Mouse (Mus musculus): ENCODE results near the gene Tenm4.

Gene Tenm4

DNA sequence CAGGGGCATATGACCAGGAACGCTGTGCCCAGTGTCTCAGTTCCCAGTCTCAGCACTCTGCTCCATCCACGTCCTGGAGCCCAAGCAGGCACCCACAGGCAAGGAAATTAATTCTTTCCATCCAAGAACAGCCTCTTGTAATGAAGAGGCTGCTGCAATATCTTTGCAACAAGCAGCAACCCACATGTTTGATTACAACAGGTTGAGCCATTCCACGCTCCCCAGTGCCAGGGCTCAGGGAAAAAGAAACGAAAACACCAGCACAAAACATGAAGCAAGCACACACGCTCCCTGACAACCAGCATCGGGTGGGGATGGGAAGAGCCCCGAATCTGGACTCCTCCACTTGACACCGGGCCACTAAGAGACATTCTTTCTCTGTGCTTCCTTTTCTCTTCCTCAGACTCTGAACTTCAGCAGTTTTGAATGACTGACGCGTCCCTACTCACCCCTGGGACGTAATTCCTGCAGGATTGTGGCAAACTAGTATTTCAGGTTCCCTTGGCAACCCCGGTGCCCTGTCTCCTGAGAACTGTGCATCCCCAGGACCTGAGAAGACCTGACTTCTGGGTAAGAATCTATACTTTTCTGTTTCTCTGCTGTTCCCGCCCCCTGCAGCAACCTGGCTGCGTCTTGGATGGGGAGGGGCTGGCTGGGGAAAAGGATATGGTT lies at the start of gene Tenm4:
Gene Tenm4, plus strand, starts transcription at position 323 of the 672 bp plus-strand sequence.
- DNase-seq (ENCODE audit: low spot score), result peak; percentile 17

DNA sequence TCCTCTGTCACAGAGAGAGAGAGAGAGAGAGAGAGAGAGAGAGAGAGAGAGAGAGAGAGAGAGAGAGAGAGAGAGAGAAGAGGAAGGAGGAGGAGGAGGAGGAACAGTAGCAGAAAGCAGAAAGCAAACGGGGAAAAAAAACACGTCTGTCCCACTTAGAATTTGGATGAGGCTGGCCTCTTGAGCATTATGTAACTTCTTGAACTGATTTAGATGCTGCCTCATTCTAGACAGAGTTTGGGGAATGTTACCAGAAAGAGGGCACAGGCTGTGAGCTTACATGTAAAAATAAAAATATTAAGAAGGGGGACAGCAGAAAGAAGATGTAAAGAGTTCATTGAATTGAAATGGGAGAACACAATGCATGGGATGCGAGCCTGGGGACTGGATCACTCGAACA lies 40.3 kb upstream of the Tenm4 start:
- DNase-seq (ENCODE audit: low spot score), result no peak

DNA sequence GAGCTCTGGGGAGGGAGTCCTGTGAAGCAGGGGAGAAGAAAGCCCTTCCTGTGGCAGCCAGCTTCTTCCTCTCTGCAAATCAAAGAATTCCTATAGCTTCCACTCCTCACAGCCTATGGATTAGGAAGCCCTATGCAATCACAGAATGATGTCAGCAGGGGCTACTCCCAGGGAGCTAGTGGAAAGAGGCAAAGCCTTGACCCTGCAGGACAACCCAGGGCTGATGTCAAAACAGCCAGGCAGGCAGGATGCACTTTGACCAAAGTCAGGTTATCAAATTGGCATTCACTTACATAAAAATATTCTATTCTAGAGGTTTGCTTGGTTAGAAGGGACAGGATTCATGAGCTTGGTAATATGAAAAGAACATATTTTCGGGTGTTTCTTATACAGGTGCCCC lies 39.9 kb upstream of the Tenm4 start:
- DNase-seq (ENCODE audit: low spot score), result no peak

DNA sequence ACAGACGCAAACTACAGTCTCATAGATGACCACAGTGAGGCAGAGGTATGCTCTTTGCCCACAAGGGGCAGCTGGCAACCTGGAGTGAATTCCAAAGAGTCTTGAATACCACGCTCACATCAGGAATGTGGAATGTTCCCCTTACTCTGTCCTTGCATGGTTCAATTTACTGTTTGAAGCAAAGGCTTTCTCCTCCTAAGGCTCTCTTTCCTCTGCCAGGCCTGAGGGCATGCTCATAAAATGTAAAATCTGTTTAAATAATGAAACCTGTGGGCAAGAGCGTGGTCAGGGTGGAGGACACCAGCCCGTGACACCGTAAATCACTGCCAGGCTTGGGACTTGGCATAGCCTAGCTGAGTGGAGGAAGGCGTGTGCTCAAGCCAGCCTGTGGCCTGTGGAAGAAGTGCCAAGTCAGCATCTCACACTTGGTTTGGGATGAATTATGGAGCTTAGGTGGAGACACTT lies 34.5 kb upstream of the Tenm4 start:
- DNase-seq (ENCODE audit: low spot score), result no peak

DNA sequence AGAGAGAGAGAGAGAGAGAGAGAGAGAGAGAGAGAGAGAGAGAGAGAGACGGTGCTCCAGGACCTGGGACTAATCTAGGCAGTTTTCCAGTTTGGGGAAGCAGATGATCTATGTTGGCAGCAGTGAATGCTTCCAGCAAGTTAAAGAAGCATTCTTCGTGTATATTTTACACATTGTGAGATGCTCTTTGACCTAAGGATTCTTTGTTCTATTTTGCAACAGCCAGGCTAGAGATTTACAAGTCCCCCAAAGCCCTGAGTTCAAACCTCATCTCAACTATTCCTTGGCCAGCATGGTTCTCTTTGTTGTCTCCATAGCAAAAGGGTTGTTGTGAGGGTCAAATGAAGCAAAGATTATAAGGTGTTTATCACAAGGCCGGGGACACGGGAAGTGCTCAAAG lies 29.2 kb upstream of the Tenm4 start:
- DNase-seq (ENCODE audit: low spot score), result no peak

DNA sequence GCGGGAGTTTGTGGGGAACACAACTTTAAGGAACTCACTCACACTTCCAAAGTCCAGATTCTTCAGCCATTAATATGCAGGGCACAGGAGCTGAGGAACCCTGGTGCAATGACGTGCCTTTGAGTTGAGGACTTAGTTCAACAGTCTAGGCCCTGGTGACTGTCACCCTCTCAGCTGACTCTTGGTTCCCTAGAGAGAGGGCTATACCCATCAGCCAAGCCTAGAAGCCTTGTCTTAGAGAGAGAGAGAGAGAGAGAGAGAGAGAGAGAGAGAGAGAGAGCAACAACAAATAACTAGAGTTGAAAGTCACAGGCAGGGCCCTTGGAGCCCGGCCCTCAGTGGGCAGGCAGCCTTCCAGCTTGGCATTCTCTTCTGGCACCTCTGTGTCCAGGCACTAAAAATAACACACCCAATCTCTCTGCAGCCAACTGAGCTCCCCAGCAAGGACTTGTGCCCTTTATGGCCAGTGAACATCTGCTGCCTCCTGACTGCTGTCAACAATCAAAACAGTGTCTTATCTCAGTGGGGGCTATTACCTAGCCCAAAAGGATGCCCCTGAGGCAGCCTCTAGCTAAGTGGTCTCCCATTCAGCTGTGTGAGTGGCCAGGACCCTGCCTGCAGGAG lies 28.0 kb upstream of the Tenm4 start:
- no peak for DNase-seq (ENCODE audit: low spot score)

DNA sequence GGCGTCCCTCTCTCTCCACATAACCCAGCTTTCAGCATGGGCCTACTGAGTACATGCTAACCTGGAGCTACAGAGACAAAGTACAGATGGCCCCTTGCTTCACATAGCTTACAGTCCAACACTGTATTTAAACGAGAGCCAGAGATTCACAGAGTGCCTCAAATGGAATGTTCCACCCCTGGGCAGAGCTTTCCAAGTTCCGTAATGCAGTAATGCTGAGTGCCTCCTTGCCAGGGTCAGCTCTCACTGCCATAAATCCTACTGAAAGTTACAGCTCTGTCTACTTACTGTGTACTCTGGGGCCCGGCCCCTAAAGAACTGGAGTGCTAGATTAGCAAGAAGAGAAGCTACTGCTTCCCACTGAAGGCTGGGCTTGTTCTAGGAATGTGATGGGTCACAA lies 23.6 kb upstream of the Tenm4 start:
- peak; percentile 20 for DNase-seq (ENCODE audit: low spot score)

DNA sequence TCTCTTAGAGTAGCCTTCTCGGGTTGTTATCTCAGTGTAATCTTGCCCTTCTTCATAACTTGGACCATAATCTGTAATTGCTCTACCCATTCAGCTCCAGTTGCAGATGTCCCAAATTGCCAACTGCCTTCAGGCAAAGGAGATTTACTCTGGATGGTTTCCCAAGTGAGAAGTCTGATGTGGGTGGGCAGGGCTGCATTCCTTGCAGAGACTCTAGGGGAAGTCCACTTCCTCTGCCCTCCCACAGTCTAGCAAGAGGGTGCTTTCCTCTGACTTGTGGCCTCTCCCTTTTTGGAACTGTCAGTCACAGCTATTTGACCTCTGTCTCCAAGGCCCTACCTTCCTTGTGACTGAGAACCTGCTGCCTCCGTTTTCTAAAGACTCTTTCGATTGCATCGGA lies 22.9 kb upstream of the Tenm4 start:
- no peak for DNase-seq (ENCODE audit: low spot score)

DNA sequence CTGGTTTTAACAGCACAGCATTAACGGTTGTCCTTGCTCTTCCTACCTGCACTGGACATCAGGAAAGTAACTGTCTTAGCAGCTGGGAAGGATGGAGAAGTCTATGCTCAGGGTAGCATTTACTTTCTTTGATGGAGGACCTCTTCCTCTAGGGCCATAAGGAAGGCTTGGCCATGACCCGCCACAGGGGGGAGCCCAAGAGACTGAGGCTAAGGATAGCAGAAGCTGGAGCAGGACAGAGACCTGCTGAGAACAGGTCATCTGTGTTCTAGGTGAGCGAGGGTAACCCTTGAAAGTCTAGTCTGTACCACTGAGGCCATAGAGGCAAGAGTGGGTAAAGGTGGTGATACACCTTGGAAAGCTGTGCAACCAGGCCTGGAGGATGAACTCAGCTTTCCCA lies 19.8 kb upstream of the Tenm4 start:
- DNase-seq (ENCODE audit: low spot score), result peak; percentile 18

DNA sequence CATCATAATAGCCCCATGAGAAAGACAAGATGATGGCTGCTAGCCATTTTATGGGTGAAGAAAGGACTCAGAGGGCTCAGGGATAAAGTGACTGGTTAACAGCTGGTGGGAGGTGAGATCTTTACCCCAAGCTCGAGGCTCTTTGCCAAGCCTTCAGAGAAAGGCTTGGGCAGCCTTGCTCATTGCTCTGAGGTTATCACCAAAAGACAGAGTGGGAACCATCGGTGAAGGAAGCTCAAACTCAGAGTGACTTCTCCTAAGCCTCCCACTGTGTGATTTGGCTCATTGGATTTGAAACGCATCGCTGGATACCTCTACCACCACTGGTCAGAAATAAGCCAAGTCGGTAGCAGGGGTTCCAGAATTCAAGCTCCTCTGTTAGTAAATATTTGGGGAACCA lies 19.1 kb upstream of the Tenm4 start:
- DNase-seq (ENCODE audit: low spot score), result peak; percentile 16

DNA sequence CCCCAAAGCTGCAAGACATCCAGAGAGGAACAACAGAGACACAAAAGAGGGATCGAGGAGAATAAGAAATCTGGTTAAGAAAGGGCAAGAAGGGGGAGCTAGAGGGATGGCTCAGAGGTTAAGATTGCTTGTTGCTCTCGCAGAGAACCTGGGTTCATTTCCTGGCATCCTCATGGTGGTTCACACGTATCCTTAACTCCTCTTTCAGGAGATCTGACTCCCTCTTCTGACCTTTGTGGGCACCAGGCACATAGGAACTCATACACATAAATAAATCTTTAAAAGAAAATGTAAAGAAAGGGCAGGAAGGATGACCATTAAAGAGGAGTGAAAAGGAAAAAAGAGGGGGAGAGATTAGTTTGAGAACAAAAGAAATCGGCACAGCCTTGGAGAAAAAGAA lies 18.6 kb upstream of the Tenm4 start:
- DNase-seq (ENCODE audit: low spot score), result peak; percentile 63

DNA sequence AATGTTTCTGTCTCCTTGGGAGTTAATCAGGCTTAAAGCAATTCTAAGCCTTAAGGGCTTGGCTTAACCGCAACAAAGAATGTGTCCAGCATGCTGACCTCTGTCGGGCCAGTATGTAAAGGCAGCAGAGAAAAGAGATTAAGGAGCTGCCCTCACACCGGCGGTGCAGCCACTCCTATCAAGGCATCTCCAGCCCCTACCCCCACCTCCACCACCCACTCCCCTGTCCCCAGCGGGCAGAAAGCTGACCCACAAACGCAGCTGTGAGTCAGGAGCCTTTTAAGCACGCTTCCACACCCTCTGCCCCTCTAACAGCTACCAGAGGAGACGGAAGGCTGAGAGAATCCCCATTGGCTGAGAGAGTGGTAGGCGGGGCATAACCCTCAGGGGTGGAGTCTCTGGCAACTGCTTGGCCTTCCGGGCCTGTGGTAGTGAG lies 18.1 kb upstream of the Tenm4 start:
- peak; percentile 93 for DNase-seq (ENCODE audit: low spot score)

DNA sequence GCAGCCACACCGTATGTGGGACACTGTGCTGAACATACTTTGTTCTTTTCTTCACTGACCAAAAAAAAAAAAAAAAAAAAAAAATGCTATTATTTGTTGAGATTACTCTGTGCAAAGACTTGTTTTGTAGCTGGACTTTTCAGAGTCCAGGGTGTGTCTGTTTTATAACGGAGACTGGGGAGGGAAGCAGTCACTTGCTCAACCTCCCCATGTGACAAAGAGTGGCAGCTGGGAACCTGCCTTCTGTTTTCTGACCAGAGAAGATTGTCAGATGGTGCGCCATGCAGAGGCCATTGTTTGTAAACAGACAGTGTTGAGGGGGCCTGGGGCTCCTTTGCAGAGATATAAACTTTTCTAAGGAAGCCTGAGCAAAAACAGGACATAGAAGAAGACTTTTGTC lies 17.0 kb upstream of the Tenm4 start:
- DNase-seq (ENCODE audit: low spot score), result no peak

DNA sequence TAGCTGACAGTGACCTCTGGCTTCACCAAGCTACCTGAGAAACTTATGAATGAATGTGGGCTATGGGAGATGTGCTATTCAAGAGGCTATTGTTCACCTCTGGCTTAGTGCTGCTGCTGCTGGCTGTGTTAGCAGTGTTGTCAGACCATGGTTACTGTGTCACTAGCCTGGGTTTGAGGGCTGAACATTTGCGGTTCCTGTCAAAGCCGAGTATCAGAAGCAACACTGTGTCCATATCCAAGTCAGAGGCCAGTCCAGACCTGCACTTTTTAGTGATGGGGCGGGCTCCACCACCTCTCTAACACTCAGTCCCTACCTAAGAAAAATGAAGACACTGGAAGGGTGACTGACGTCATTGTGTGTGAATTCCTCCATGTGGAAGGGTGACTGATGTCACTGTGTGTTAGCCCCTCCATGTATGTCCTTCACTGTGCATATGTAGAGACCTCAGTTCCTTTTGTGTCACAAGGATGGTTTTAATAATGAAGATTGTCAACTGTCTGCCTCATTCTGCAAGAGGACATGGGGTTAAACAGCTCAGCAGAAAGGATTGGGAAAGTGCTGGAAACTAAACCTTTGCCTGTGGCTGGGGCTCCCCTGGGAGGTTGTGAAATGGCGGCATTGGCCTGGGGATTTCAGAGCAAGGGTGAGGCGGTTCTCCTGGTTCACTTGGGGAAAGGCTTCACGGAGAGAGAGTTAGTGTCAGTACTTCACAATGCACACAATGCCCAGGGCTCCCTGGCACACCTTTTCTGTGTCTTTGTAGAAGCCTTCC lies 14.4 kb upstream of the Tenm4 start:
- no peak for DNase-seq (ENCODE audit: low spot score)

DNA sequence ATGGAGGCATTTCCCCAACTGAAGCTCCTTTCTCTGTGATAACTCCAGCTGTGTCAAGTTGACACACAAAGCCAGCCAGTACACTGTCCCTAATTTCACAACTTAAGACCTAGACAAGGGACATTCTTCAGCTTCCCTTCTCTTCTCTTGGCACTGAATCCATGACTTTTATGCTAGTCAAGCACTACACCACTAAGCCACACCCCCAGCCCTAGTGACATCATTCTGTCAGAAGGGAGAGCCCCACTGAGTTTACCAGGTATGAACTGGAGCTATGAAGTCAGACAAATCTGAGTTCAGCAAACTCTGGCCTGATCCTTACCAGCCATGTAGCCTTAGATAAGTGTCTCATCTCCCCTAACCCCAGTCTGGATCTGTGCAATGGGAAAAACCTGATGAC lies 6.9 kb upstream of the Tenm4 start:
- no peak for DNase-seq (ENCODE audit: low spot score)

DNA sequence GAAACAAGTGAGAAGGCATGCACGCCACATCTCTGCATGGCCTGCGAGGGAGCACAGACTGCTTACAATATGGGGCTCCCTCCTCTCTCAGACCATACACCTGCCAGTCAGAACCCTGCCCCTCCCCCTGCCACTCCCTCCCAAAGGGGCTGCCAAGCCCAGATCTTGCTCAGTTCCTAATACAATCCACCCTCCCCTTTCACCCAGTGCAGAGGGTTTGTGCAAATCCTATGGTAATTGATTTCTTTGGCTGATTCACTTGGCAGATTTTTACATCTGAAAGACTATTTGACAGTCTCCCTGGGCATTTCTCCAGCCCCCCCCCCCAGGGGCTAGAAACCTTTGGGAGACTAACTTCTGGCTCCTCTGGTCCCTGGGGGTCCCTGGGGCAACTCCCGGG lies 2.1 kb upstream of the Tenm4 start:
- peak; percentile 57 for DNase-seq (ENCODE audit: low spot score)

DNA sequence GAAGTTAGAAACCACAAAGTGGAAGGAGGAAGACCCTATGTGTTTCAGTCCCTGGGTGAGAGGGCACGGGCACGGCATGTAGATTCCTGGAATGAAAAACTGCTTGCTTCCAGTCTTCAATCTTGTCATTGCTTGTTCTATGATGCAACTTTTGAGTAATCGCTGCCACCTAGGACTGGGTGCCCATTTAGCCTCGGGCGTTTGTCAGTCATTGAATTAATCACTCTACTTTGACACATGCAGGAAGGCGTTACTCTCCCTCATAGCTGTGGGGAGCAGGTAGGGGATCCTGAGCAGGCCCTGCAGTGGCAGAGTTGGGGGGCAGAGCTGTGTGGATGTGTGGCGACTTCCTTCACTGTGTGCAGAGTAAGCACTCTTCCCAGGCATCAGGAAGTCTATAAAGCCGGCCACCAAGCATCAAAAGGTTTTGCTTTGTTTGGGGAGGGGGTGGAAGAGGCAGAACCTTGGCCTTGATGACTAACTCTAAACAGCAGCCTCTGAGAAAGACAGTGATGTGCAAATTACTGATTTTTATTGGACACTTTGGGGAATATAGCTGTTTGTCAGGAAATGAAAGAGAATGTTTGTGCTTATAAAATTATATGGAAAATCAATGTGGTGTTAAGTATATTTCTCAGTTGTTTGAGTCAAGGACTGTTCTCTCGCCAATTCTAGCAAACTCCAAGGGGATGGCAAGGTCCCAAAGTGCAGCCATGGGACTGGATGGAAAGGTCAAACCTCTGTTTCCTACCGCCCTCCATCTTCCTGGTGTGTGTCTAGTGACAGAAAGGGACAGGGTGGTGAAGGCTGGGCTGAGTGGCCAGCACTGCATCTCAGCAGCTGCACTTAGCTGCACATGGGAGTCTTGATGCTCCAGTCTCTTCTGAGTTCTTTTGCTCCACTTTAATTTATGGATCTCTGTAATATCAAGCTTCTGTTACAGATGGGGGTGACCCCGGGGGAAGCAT lies 834 bp downstream of the Tenm4 start:
- DNase-seq (ENCODE audit: low spot score), result no peak

DNA sequence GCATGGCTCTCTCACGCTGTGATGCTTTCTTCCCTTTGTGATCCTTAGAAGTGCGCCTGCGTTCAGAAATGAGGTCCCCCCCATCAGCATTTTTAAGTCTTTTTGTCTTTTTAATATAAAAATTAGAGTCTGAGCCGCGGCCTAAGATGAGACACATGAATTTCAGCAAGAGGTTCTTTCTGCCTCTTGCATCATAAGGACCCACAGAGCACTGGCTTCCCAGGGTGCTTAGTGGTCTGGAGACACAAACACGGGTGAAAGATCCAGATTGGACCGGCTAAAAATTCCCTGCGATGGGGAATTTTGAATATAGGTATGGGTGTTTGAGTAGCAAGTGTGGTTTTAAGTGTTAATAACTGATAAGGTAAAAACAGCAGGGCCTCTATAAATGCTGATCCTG lies 5.7 kb downstream of the Tenm4 start:
- DNase-seq (ENCODE audit: low spot score), result no peak

DNA sequence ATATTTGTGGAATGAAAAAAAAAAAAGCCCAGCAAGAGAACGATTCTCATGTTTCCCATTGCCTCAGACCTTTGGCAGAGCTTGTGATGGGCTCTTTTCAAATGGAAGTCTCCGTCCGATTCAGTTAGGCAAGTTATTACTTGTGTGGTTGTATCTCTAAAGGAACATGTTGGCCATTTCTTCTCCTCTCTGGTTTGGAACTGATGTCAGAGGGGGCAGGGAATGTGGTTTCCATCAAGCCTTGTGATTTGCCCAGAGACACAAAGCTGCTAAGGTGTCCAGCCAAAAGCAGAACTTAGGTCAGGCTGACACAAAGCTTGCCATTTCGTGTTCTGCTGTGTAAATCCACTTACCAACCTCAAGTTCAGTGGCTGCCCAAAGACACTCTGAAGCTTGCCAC lies 10.7 kb downstream of the Tenm4 start:
- no peak for DNase-seq (ENCODE audit: low spot score)

DNA sequence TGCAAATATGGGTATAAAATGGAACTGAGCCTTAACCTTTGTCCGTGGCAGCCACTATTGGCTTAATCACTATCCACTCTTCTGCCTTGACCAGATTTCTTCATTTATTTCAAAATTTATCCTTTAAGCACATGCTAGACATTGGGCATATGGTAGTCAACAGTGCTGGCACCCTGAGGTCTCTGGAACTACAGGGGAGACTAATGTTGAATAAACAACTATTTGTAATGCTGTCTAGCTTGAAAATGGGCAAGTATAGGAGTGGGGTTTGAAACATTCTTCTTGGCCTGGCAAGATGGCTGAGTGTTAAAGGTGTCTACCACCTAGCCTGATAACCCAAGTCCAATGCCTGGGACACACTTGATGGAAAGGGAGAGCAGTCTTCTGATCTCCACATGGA lies 12.1 kb downstream of the Tenm4 start:
- no peak for DNase-seq (ENCODE audit: low spot score)

DNA sequence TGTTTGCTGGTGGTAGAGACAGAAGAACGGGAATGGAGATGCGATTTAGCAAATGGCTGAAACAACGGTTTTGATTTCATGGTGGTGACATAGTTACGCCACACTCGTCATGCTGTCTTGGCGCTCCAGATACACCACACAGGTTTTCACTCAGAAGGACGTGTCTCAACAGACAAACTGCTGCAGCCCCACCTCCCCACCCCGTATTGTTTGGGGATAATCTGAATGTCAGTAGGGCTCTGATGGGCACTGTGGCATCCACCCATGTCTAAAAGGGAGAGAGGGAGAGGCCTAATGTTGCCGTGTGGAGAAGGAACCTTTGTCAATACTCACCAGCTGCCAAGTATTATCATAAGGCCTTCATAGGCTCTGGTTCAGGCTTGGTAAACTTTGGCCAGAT lies 14.4 kb downstream of the Tenm4 start:
- DNase-seq (ENCODE audit: low spot score), result no peak

All from embryo, embryonic 10.5 days (tissue).